In genomic region chr13:52980211-52980950, GRCm38 (mm10) we compare ENCODE assay signal across 8 mouse cellular contexts. TPM values are rescaled to one million over a fixed set of nuclear protein-coding genes. Genes with fewer than 3 reads are reported as not detected.
DNase-seq lines count a peak whose midpoint lies in the region; ATAC-seq lines count a peak whose summit lies in the region.

No protein-coding gene starts in this region.

- H3K36me3 ChIP-seq in heart, embryonic 10.5 days, result no peaks in the 10 kb centered on the region
- H3K36me3 ChIP-seq in kidney, embryonic 15.5 days, result no peaks in the 10 kb centered on the region
- no peaks in the 10 kb centered on the region for H3K36me3 ChIP-seq in midbrain, embryonic 16.5 days (ENCODE audit: control insufficient read depth, insufficient read depth, low read length)

- H3K27me3 ChIP-seq in heart, embryonic 10.5 days (ENCODE audit: insufficient read depth, poor library complexity, severe bottlenecking), result no peaks in the 10 kb centered on the region; the same call in 1 of the 2 replicates
- peaks cover 10% of the 10 kb centered on the region; the same call in 1 of the 2 replicates for H3K27me3 ChIP-seq in kidney, embryonic 15.5 days
- H3K27me3 ChIP-seq in midbrain, embryonic 16.5 days (ENCODE audit: control insufficient read depth, insufficient read depth, low read depth, low read length), result no peaks in the 10 kb centered on the region

- H3K9me3 ChIP-seq in heart, embryonic 10.5 days, result no peaks in the 10 kb centered on the region
- H3K9me3 ChIP-seq in kidney, embryonic 15.5 days (replicated peaks), result no peaks in the 10 kb centered on the region
- H3K9me3 ChIP-seq in midbrain, embryonic 16.5 days (replicated peaks; ENCODE audit: control insufficient read depth, low read length, poor library complexity, severe bottlenecking), result no peaks in the 10 kb centered on the region

- WGBS in heart, embryonic 10.5 days, result under 1% methylated on average over 77 of the region's 77 CpGs
- under 1% methylated on average over 77 of the region's 77 CpGs for whole genome bisulfite sequencing in kidney, embryonic 15.5 days
- WGBS in midbrain, embryonic 16.5 days, result under 1% methylated on average over 73 of the region's 77 CpGs

- ATAC-seq in kidney, embryonic 15.5 days (replicated peaks; ENCODE audit: low FRiP score), result peak; percentile 69
- peak; percentile 83 for ATAC-seq in midbrain, embryonic 16.5 days

- H3K4me3 ChIP-seq in heart, embryonic 10.5 days, result peak overlapping the region; percentile 92
- peak overlapping the region; percentile 96 for H3K4me3 ChIP-seq in kidney, embryonic 15.5 days (replicated peaks)
- peak overlapping the region; percentile 91 for H3K4me3 ChIP-seq in midbrain, embryonic 16.5 days (ENCODE audit: low read depth, low read length)

- peak overlapping the region; percentile 80 for H3K9ac ChIP-seq in kidney, embryonic 15.5 days
- peak overlapping the region; percentile 92 for H3K9ac ChIP-seq in midbrain, embryonic 16.5 days (ENCODE audit: low read depth, low read length)

- peaks cover 44% of the 10 kb centered on the region for H3K4me1 ChIP-seq in heart, embryonic 10.5 days
- H3K4me1 ChIP-seq in kidney, embryonic 15.5 days, result peaks cover 49% of the 10 kb centered on the region
- H3K4me1 ChIP-seq in midbrain, embryonic 16.5 days (ENCODE audit: control insufficient read depth, insufficient read depth, low read length), result peaks cover 33% of the 10 kb centered on the region

- DNase-seq in 3T3-L1 (ENCODE audit: low read depth, low spot score) (peak; percentile 77), liver (peak; percentile 23)
- peak; percentile 83 to 94 for DNase-seq in adrenal gland, adult (ENCODE audit: inconsistent age in 2 of 2, low spot score in 1 of 2)
- peak; percentile 82 for DNase-seq in embryo, embryonic 9.5 days (ENCODE audit: extremely low spot score)
- DNase-seq in heart, embryonic 10.5 days (ENCODE audit: low spot score), result peak; percentile 85
- DNase-seq in telencephalon, adult 2 months (ENCODE audit: low read depth, low spot score), result peak; percentile 82

- H3K27ac ChIP-seq in heart, embryonic 10.5 days, result peak overlapping the region; percentile 97
- peak overlapping the region; percentile 94 for H3K27ac ChIP-seq in kidney, embryonic 15.5 days
- peak overlapping the region; percentile 98 for H3K27ac ChIP-seq in midbrain, embryonic 16.5 days (ENCODE audit: low read length)

- peak overlapping the region; percentile 99 for H3K4me2 ChIP-seq in kidney, embryonic 15.5 days
- peak overlapping the region; percentile 90 for H3K4me2 ChIP-seq in midbrain, embryonic 16.5 days (ENCODE audit: low read length)

RNA-seq across cellular contexts. Expression of gene Nfil3, which starts 0.5 kb away (rescaled TPM):
- polyA plus RNA-seq in heart, embryonic 10.5 days (2016; fragmentation: Nextera tagmentation; extraction: Ambion mirVana), result 32.7 and 43.1 TPM in 2 replicates
- polyA plus RNA-seq in kidney, embryonic 15.5 days (2015; fragmentation: Nextera tagmentation; extraction: Ambion mirVana), result 20.4 and 22.5 TPM in 2 replicates
- polyA plus RNA-seq in midbrain, embryonic 16.5 days (2015; fragmentation: Nextera tagmentation; extraction: Ambion mirVana), result 46.5 and 47.0 TPM in 2 replicates

RNA-seq across cellular contexts. Expression of gene Auh, which starts 50.9 kb away (rescaled TPM):
- polyA plus RNA-seq in heart, embryonic 10.5 days (2016; fragmentation: Nextera tagmentation; extraction: Ambion mirVana), result 44.9 and 53.3 TPM in 2 replicates
- 56.4 and 57.0 TPM in 2 replicates for polyA plus RNA-seq in kidney, embryonic 15.5 days (2015; fragmentation: Nextera tagmentation; extraction: Ambion mirVana)
- polyA plus RNA-seq in midbrain, embryonic 16.5 days (2015; fragmentation: Nextera tagmentation; extraction: Ambion mirVana), result 59.6 and 60.2 TPM in 2 replicates

Comparison
In these comparisons a context has a peak if more than half of its experiments do, and no peak if none do; other contexts are left out.
1. Peak in every context shown above with its lines: DNase-seq, ATAC-seq, H3K4me3 ChIP-seq and H3K27ac ChIP-seq.
2. DNase-seq: peak in every context shown above with its lines; median percentile 88 in adrenal gland, adult; 85 in heart, embryonic 10.5 days; 82 in embryo, embryonic 9.5 days; 82 in telencephalon, adult 2 months; 77 in 3T3-L1; 23 in liver.